In the genomic region with DNA sequence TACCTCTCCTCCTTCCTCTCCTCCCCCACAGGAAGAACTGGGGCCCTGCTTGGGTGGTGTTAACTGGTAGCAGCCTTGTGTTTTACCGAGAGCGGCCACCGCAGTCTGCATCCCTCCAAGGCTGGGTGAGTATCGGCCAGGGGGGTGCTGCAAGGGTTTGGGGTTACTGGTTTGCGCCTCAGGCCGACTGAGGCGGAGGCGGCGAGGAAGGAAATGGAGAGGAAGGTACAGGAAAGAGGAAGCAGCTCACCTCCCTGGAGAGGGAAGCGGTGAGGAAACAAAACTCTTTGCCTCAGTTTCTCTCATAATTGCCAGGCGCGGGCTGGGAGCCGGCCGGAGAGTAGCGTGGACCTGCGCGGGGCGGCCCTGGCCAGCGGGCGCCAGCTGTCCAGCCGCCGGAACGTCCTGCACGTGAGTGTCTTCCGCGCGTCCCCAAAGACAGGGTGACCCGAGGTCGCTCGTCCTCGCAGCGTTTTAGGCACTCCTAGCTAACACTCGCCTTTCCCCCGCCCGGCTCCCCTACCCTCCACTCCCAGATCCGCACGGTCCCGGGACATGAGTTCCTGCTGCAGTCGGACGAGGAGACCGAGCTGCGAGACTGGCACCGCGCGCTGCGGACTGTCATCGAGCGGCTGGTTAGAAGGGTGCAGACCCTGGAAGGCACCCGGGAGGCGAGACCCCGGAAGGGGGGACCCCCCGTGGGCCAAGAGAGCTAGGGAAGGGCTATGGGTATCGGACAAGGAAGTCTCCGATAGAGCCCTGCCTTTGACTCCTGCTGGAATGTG, we compare ENCODE assay signal across 8 mouse cellular contexts. TPM values are rescaled to one million over a fixed set of nuclear protein-coding genes. Genes with fewer than 3 reads are reported as not detected.
DNase-seq lines count a peak whose midpoint lies in the region; ATAC-seq lines count a peak whose summit lies in the region.

No protein-coding gene starts in this region.

- peaks cover 11% of the 10 kb centered on the region for H3K4me1 ChIP-seq in kidney, embryonic 14.5 days (ENCODE audit: control insufficient read depth, insufficient read depth, low read length)

- under 1% methylated on average over 53 of the region's 54 CpGs for WGBS in kidney, embryonic 14.5 days

- peaks cover 40% of the 10 kb centered on the region for H3K27me3 ChIP-seq in kidney, embryonic 14.5 days (ENCODE audit: control insufficient read depth, insufficient read depth, low read length)

- H3K9me3 ChIP-seq in kidney, embryonic 14.5 days (ENCODE audit: control insufficient read depth, low read length), result no peaks in the 10 kb centered on the region

- H3K4me2 ChIP-seq in kidney, embryonic 14.5 days (replicated peaks; ENCODE audit: low read depth, low read length), result peak overlapping the region; percentile 66

- H3K27ac ChIP-seq in kidney, embryonic 14.5 days (ENCODE audit: low read depth, low read length), result no peak overlapping the region

- peak overlapping the region; percentile 52 for H3K4me3 ChIP-seq in kidney, embryonic 14.5 days (ENCODE audit: low read length)

- H3K36me3 ChIP-seq in kidney, embryonic 14.5 days (ENCODE audit: control insufficient read depth, insufficient read depth, low read length), result no peaks in the 10 kb centered on the region; the same call in 1 of the 2 replicates

- peak overlapping the region; percentile 58 for H3K9ac ChIP-seq in kidney, embryonic 14.5 days (ENCODE audit: low read depth, low read length)

- DNase-seq in adrenal gland, adult 2 months, result peak; percentile 53
- no peak for DNase-seq in adrenal gland, adult 8-10 months
- peak; percentile 36 for DNase-seq in adrenal gland, postnatal 25 days
- DNase-seq in heart, adult 8-10 months (ENCODE audit: low spot score), result peak; percentile 16
- peak; percentile 60 for DNase-seq in thymus, postnatal 0 days (ENCODE audit: low spot score)
- DNase-seq in right cerebral cortex, adult 2 months (ENCODE audit: low spot score in 2 of 2), result no peak

- ATAC-seq in kidney, embryonic 14.5 days (ENCODE audit: low FRiP score, low TSS enrichment), result peak; percentile 21
- ATAC-seq in megakaryocyte progenitor cell, adult 5-6 weeks (replicated peaks; ENCODE audit: poor library complexity), result peak; percentile 12

RNA-seq across cellular contexts. Expression of gene Arhgap9, which starts 4.4 kb away (rescaled TPM):
- 1 to 10 TPM; 1.9 to 2.7 TPM for total RNA-seq in adrenal gland, adult 2 months (2021)
- polyA plus RNA-seq in adrenal gland, adult 2 months (2012; rRNA removed), result 2.7 and 3.7 TPM in 2 replicates
- total RNA-seq in adrenal gland, adult 8-10 months (2022), result 1 to 10 TPM; 2.2 to 5.0 (median 3.6) TPM
- 1.1 and 1.6 TPM in 2 replicates for total RNA-seq in adrenal gland, postnatal 25 days (2021)
- total RNA-seq in heart, adult 8-10 months (2022), result 1 to 10 TPM; 1.5 to 3.2 (median 3.0) TPM
- polyA plus RNA-seq in kidney, embryonic 14.5 days (2014; fragmentation: Nextera tagmentation; extraction: Ambion mirVana), result 3.0 and 3.1 TPM in 2 replicates
- 37.1 and 38.0 TPM in 2 replicates for total RNA-seq in megakaryocyte progenitor cell, adult 5-6 weeks (2015)
- total RNA-seq in megakaryocyte progenitor cell, adult 5-6 weeks (2017), result 37.3 and 39.5 TPM in 2 replicates
- 107 and 127 TPM in 2 replicates for polyA plus RNA-seq in thymus, postnatal 0 days (2015; fragmentation: Nextera tagmentation; extraction: Ambion mirVana)

RNA-seq across cellular contexts. Expression of gene Mars, which starts 14.6 kb away (rescaled TPM):
- total RNA-seq in adrenal gland, adult 2 months (2021), result 100 to 1,000 TPM; 106 to 128 TPM
- polyA plus RNA-seq in adrenal gland, adult 2 months (2012; rRNA removed), result 90.6 and 111 TPM in 2 replicates
- total RNA-seq in adrenal gland, adult 8-10 months (2022), result 100 to 1,000 TPM in 1 of 4 experiments, 10 to 100 TPM in 3; 79.7 to 107 (median 92.0) TPM
- 110 and 135 TPM in 2 replicates for total RNA-seq in adrenal gland, postnatal 25 days (2021)
- total RNA-seq in heart, adult 8-10 months (2022), result 10 to 100 TPM; 42.1 to 48.8 (median 45.4) TPM
- 93.9 and 146 TPM in 2 replicates for polyA plus RNA-seq in kidney, embryonic 14.5 days (2014; fragmentation: Nextera tagmentation; extraction: Ambion mirVana)
- 88.3 and 93.1 TPM in 2 replicates for total RNA-seq in megakaryocyte progenitor cell, adult 5-6 weeks (2015)
- total RNA-seq in megakaryocyte progenitor cell, adult 5-6 weeks (2017), result 196 and 210 TPM in 2 replicates
- polyA plus RNA-seq in thymus, postnatal 0 days (2015; fragmentation: Nextera tagmentation; extraction: Ambion mirVana), result 110 and 122 TPM in 2 replicates

RNA-seq across cellular contexts. Expression of gene Gli1, which starts 15.6 kb away (rescaled TPM):
- 1 to 10 TPM; 2.6 to 5.0 TPM for total RNA-seq in adrenal gland, adult 2 months (2021)
- polyA plus RNA-seq in adrenal gland, adult 2 months (2012; rRNA removed), result 9.1 and 10.2 TPM in 2 replicates
- 1 to 10 TPM; 4.4 to 6.4 (median 5.2) TPM for total RNA-seq in adrenal gland, adult 8-10 months (2022)
- 2.6 and 4.8 TPM in 2 replicates for total RNA-seq in adrenal gland, postnatal 25 days (2021)
- total RNA-seq in heart, adult 8-10 months (2022), result 1 to 10 TPM; 1.1 to 1.7 (median 1.3) TPM
- 8.2 and 9.2 TPM in 2 replicates for polyA plus RNA-seq in kidney, embryonic 14.5 days (2014; fragmentation: Nextera tagmentation; extraction: Ambion mirVana)
- not detected in 2 replicates for total RNA-seq in megakaryocyte progenitor cell, adult 5-6 weeks (2015)
- not detected in 2 replicates for total RNA-seq in megakaryocyte progenitor cell, adult 5-6 weeks (2017)
- polyA plus RNA-seq in thymus, postnatal 0 days (2015; fragmentation: Nextera tagmentation; extraction: Ambion mirVana), result 0.13 and 0.14 TPM in 2 replicates

RNA-seq across cellular contexts. Expression of gene Inhbe, which starts 28.0 kb away (rescaled TPM):
- total RNA-seq in adrenal gland, adult 2 months (2021), result not detected
- polyA plus RNA-seq in adrenal gland, adult 2 months (2012; rRNA removed), result 0.01 and 0.02 TPM in 2 replicates
- total RNA-seq in adrenal gland, adult 8-10 months (2022), result under 1 TPM in 1 of 4 experiments, not detected in 3; 0.11 TPM
- total RNA-seq in adrenal gland, postnatal 25 days (2021), result not detected in 2 replicates
- total RNA-seq in heart, adult 8-10 months (2022), result not detected
- 0.07 and 0.08 TPM in 2 replicates for polyA plus RNA-seq in kidney, embryonic 14.5 days (2014; fragmentation: Nextera tagmentation; extraction: Ambion mirVana)
- total RNA-seq in megakaryocyte progenitor cell, adult 5-6 weeks (2015), result 0.02 TPM in 1 of 2 replicates, not detected in the other
- not detected in 2 replicates for total RNA-seq in megakaryocyte progenitor cell, adult 5-6 weeks (2017)
- polyA plus RNA-seq in thymus, postnatal 0 days (2015; fragmentation: Nextera tagmentation; extraction: Ambion mirVana), result not detected in 2 replicates

RNA-seq across cellular contexts. Expression of gene Mbd6, which starts 37.4 kb away (rescaled TPM):
- total RNA-seq in adrenal gland, adult 2 months (2021), result 10 to 100 TPM; 39.7 to 45.0 TPM
- 99.9 and 105 TPM in 2 replicates for polyA plus RNA-seq in adrenal gland, adult 2 months (2012; rRNA removed)
- total RNA-seq in adrenal gland, adult 8-10 months (2022), result 10 to 100 TPM; 43.1 to 84.1 (median 62.3) TPM
- total RNA-seq in adrenal gland, postnatal 25 days (2021), result 73.2 and 73.3 TPM in 2 replicates
- 10 to 100 TPM; 17.6 to 25.5 (median 19.5) TPM for total RNA-seq in heart, adult 8-10 months (2022)
- polyA plus RNA-seq in kidney, embryonic 14.5 days (2014; fragmentation: Nextera tagmentation; extraction: Ambion mirVana), result 16.2 and 22.3 TPM in 2 replicates
- total RNA-seq in megakaryocyte progenitor cell, adult 5-6 weeks (2015), result 41.9 and 44.0 TPM in 2 replicates
- total RNA-seq in megakaryocyte progenitor cell, adult 5-6 weeks (2017), result 4.1 and 6.8 TPM in 2 replicates
- 10.3 and 13.8 TPM in 2 replicates for polyA plus RNA-seq in thymus, postnatal 0 days (2015; fragmentation: Nextera tagmentation; extraction: Ambion mirVana)

Comparison
In these comparisons a context has a peak if more than half of its experiments do, and no peak if none do; other contexts are left out.
1. DNase-seq: peak in adrenal gland, adult 2 months (single experiment), adrenal gland, postnatal 25 days (single experiment), heart, adult 8-10 months (single experiment) and thymus, postnatal 0 days (single experiment); none in adrenal gland, adult 8-10 months (single experiment) and right cerebral cortex, adult 2 months (0 of 2).
2. RNA of gene Arhgap9, which starts 4.4 kb away (total RNA-seq): 37.1 to 39.5 TPM in megakaryocyte progenitor cell, adult 5-6 weeks; 2.2 to 5.0 TPM in adrenal gland, adult 8-10 months, 1.5 to 3.2 TPM in heart, adult 8-10 months, 1.9 to 2.7 TPM in adrenal gland, adult 2 months and 1.1 to 1.6 TPM in adrenal gland, postnatal 25 days; every median in the first group is over 4 times any median in the second.